Mouse (Mus musculus): ENCODE results near the gene Trim46.

DNA sequence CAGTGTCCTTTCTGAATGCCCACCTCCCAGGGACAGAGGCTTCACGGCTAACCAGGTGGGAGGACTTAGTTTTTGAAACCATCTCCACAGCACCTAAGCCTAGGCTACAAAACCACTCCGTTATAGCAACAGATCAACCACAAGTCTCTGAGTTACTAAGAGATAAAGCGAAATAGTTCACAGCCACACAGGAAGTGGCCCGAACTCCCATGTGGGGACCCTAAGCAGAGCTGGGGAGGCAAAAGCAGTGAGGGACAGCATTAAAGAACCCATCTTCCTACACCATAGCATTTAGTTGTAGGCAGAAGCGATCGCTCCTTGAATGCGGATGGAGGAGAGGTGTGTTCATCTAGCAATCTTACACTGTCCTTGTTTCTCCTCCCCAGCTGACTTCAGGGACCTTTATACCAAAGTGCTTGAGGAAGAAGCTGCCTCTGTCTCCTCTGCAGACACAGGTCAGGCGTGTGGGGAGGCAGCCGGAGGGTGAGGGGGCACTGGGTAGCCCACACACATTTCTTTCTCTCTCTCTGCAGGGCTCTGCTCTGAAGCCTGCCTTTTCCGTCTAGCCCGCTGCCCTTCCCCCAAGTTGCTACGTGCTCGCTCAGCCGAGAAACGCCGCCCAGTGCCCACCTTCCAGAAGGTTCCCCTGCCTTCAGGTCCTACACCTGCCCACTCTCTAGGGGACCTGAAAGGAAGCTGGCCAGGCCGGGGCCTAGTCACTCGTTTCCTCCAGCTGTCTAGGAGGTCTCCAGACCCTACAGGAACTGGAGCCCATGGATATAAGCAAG lies 58.2 kb downstream of the Trim46 start:
- TF ChIP-seq MYOG (IDR thresholded peaks at IDR 0.05; ENCODE audit: control insufficient read depth in 1 of 3, insufficient read depth in 1 of 3, insufficient read length in 2 of 3, low read depth in 2 of 3) (no peak), TCF12 (IDR thresholded peaks at IDR 0.05; ENCODE audit: insufficient read depth, poor library complexity, severe bottlenecking) (no peak), MYOD1 (IDR thresholded peaks at IDR 0.05; ENCODE audit: control insufficient read depth in 1 of 3, insufficient read length in 2 of 3, low read depth in 2 of 3) (no peak)

Measured in myocyte (in vitro differentiated cells).